In genomic region chr15:80203406-80203805, GRCm38 (mm10) we compare ENCODE assay signal across 11 mouse cellular contexts. TPM values are rescaled to one million over a fixed set of nuclear protein-coding genes. Genes with fewer than 3 reads are reported as not detected.
DNase-seq lines count a peak whose midpoint lies in the region; ATAC-seq and TF ChIP-seq lines count a peak whose summit lies in the region.
"Had no signal": no experiment of that assay in that cellular context is flagged by ENCODE, and none has a peak within 500 bp of the region (broad histone marks: within the 10 kb centered on the region; RNA-seq: fewer than 3 reads in every experiment).

No protein-coding gene starts in this region.

- no peaks in the 10 kb centered on the region for H3K79me2 ChIP-seq in MEL (ENCODE audit: control insufficient read depth, insufficient read depth, low read length, poor library complexity)

- peaks cover 0 to 7% of the 10 kb centered on the region in 2 experiments; a peak in 3 of 4 replicates for H3K27me3 ChIP-seq in MEL (ENCODE audit: control insufficient read depth in 1 of 2, insufficient read depth in 2 of 2, low read length in 2 of 2)
- H3K27me3 ChIP-seq in embryonic facial prominence, embryonic 12.5 days = no peaks in the 10 kb centered on the region
- no peaks in the 10 kb centered on the region for H3K27me3 ChIP-seq in hindbrain, embryonic 12.5 days
- no peaks in the 10 kb centered on the region for H3K27me3 ChIP-seq in kidney, embryonic 14.5 days (ENCODE audit: control insufficient read depth, insufficient read depth, low read length)
- H3K27me3 ChIP-seq: lung, embryonic 15.5 days; neural tube, embryonic 13.5 days had no signal

- DNase-seq in kidney, postnatal 4 days = peak; percentile 70
- DNase-seq in kidney, postnatal 14 days = no peak
- peak; percentile 63 for DNase-seq in MEL (ENCODE audit: low read depth, low spot score)
- DNase-seq in retina, postnatal 1 day = peak; percentile 28
- no peak for DNase-seq in layer of hippocampus, adult 9-10 months (ENCODE audit: low spot score)

- H3K9me3 ChIP-seq in MEL (replicated peaks; ENCODE audit: insufficient read depth, low read length) = no peaks in the 10 kb centered on the region
- no peaks in the 10 kb centered on the region for H3K9me3 ChIP-seq in embryonic facial prominence, embryonic 12.5 days
- no peaks in the 10 kb centered on the region for H3K9me3 ChIP-seq in hindbrain, embryonic 12.5 days (replicated peaks)
- no peaks in the 10 kb centered on the region for H3K9me3 ChIP-seq in kidney, embryonic 14.5 days (ENCODE audit: control insufficient read depth, low read length)
- H3K9me3 ChIP-seq: lung, embryonic 15.5 days; neural tube, embryonic 13.5 days had no signal

- H3K36me3 ChIP-seq in MEL (ENCODE audit: control insufficient read depth in 1 of 2, insufficient read depth in 2 of 2, low read length in 2 of 2) = no peaks in the 10 kb centered on the region
- no peaks in the 10 kb centered on the region for H3K36me3 ChIP-seq in embryonic facial prominence, embryonic 12.5 days
- no peaks in the 10 kb centered on the region for H3K36me3 ChIP-seq in hindbrain, embryonic 12.5 days
- H3K36me3 ChIP-seq in kidney, embryonic 14.5 days (ENCODE audit: control insufficient read depth, insufficient read depth, low read length) = no peaks in the 10 kb centered on the region
- H3K36me3 ChIP-seq: lung, embryonic 15.5 days; neural tube, embryonic 13.5 days had no signal

- TF ChIP-seq CTCF in MEL (IDR thresholded peaks at IDR 0.05 in 2 of 3, conservative IDR thresholded peaks at IDR 0.05 in 1 of 3; ENCODE audit: control insufficient read depth in 1 of 3, insufficient read depth in 1 of 3, low read depth in 2 of 3, low read length in 3 of 3, poor library complexity in 1 of 3, severe bottlenecking in 1 of 3) = no peak

- no peak for TF ChIP-seq EP300 in MEL (IDR thresholded peaks at IDR 0.05; ENCODE audit: low read depth in 1 of 2, low read length in 2 of 2)

- 0 out of 2 replicates have a peak, but pooled peaks have one; percentile 60 for ATAC-seq in embryonic facial prominence, embryonic 12.5 days (ENCODE audit: insufficient number of reproducible peaks, insufficient read depth, low FRiP score, low TSS enrichment)
- ATAC-seq in hindbrain, embryonic 12.5 days (ENCODE audit: low FRiP score) = no peak
- ATAC-seq in kidney, embryonic 14.5 days (ENCODE audit: low FRiP score, low TSS enrichment) = no peak

- no peak for TF ChIP-seq RAD21 in MEL (IDR thresholded peaks at IDR 0.05; ENCODE audit: low read depth, low read length)

- no peak for TF ChIP-seq POLR2A in MEL (IDR thresholded peaks at IDR 0.05; ENCODE audit: control insufficient read depth in 1 of 2, insufficient read depth in 1 of 2, low read depth in 1 of 2, low read length in 2 of 2, poor library complexity in 1 of 2)

- H3K9ac ChIP-seq in MEL (ENCODE audit: control insufficient read depth, low read depth, low read length, poor library complexity, severe bottlenecking) = no peak overlapping the region
- H3K9ac ChIP-seq in embryonic facial prominence, embryonic 12.5 days = no peak overlapping the region
- no peak overlapping the region for H3K9ac ChIP-seq in hindbrain, embryonic 12.5 days
- no peak overlapping the region for H3K9ac ChIP-seq in kidney, embryonic 14.5 days (ENCODE audit: low read depth, low read length)
- H3K9ac ChIP-seq: lung, embryonic 15.5 days; neural tube, embryonic 13.5 days had no signal

- no peak overlapping the region for H3K27ac ChIP-seq in MEL (ENCODE audit: control insufficient read depth, low read depth, low read length)
- no peak overlapping the region for H3K27ac ChIP-seq in embryonic facial prominence, embryonic 12.5 days
- H3K27ac ChIP-seq in hindbrain, embryonic 12.5 days = no peak overlapping the region
- H3K27ac ChIP-seq in kidney, embryonic 14.5 days (ENCODE audit: low read depth, low read length) = no peak overlapping the region
- H3K27ac ChIP-seq: lung, embryonic 15.5 days; neural tube, embryonic 13.5 days had no signal

- no peak overlapping the region for H3K4me3 ChIP-seq in MEL (ENCODE audit: control insufficient read depth in 1 of 2, insufficient read depth in 1 of 2, low read depth in 2 of 2, low read length in 2 of 2)
- H3K4me3 ChIP-seq in embryonic facial prominence, embryonic 12.5 days = no peak overlapping the region
- H3K4me3 ChIP-seq in hindbrain, embryonic 12.5 days = no peak overlapping the region
- H3K4me3 ChIP-seq in kidney, embryonic 14.5 days (ENCODE audit: low read length) = no peak overlapping the region
- H3K4me3 ChIP-seq: lung, embryonic 15.5 days; neural tube, embryonic 13.5 days had no signal

- 27% methylated on average over 4 of the region's 4 CpGs for WGBS in embryonic facial prominence, embryonic 12.5 days
- whole genome bisulfite sequencing in hindbrain, embryonic 12.5 days = 32% methylated on average over 4 of the region's 4 CpGs
- 38% methylated on average over 4 of the region's 4 CpGs for WGBS in kidney, embryonic 14.5 days

- H3K4me2 ChIP-seq in embryonic facial prominence, embryonic 12.5 days (replicated peaks) = no peak overlapping the region
- no peak overlapping the region for H3K4me2 ChIP-seq in hindbrain, embryonic 12.5 days (replicated peaks)
- H3K4me2 ChIP-seq in kidney, embryonic 14.5 days (replicated peaks; ENCODE audit: low read depth, low read length) = no peak overlapping the region
- H3K4me2 ChIP-seq: heart, embryonic 11.5 days; lung, embryonic 15.5 days; neural tube, embryonic 13.5 days had no signal

- no peaks in the 10 kb centered on the region for H3K4me1 ChIP-seq in MEL (ENCODE audit: control insufficient read depth in 1 of 2, insufficient read depth in 2 of 2, low read length in 2 of 2)
- H3K4me1 ChIP-seq in embryonic facial prominence, embryonic 12.5 days = peaks cover 14% of the 10 kb centered on the region; the same call in 1 of the 2 replicates
- H3K4me1 ChIP-seq in hindbrain, embryonic 12.5 days = peaks cover 4% of the 10 kb centered on the region
- peaks cover 3% of the 10 kb centered on the region; the same call in 1 of the 2 replicates for H3K4me1 ChIP-seq in kidney, embryonic 14.5 days (ENCODE audit: control insufficient read depth, insufficient read depth, low read length)
- H3K4me1 ChIP-seq: lung, embryonic 15.5 days had no signal

TF ChIP-seq in MEL, 35 proteins besides CTCF, POLR2A, EP300 and RAD21 (continues in another document):
- no peak for TF ChIP-seq E2F4 (IDR thresholded peaks at IDR 0.05; ENCODE audit: borderline replicate concordance, low read depth, low read length)
- no peak for TF ChIP-seq USF2 (IDR thresholded peaks at IDR 0.05; ENCODE audit: borderline replicate concordance in 1 of 2, insufficient read depth in 1 of 2, low read depth in 1 of 2, low read length in 2 of 2)
- no peak for TF ChIP-seq POLR2AphosphoS2 (IDR thresholded peaks at IDR 0.05; ENCODE audit: low read length)
- no peak for TF ChIP-seq POLR2AphosphoS5 (IDR thresholded peaks at IDR 0.05; ENCODE audit: borderline replicate concordance, low read depth, low read length)
- no peak for TF ChIP-seq SMC3 (IDR thresholded peaks at IDR 0.05; ENCODE audit: low read depth, low read length)
- TF ChIP-seq USF1 (IDR thresholded peaks at IDR 0.05; ENCODE audit: low read depth, low read length) = no peak
- no peak for TF ChIP-seq ZNF384 (IDR thresholded peaks at IDR 0.05; ENCODE audit: low read depth, low read length)
- TF ChIP-seq MXI1 (IDR thresholded peaks at IDR 0.05; ENCODE audit: low read depth, low read length) = peak; percentile 41; the same call in 1 of the 2 replicates
- TF ChIP-seq UBTF (IDR thresholded peaks at IDR 0.05; ENCODE audit: borderline replicate concordance, insufficient read depth, low read depth, low read length) = no peak
- TF ChIP-seq ELF1 (IDR thresholded peaks at IDR 0.05; ENCODE audit: low read depth, low read length) = no peak
- no peak for TF ChIP-seq MAZ (IDR thresholded peaks at IDR 0.05; ENCODE audit: low read depth, low read length)
- TF ChIP-seq MYC (IDR thresholded peaks at IDR 0.05; ENCODE audit: low read depth, low read length) = no peak
- no peak for TF ChIP-seq BHLHE40 (IDR thresholded peaks at IDR 0.05; ENCODE audit: borderline replicate concordance, low read depth, low read length)

RNA-seq across cellular contexts. Expression of gene Mgat3, which starts 29.9 kb away (rescaled TPM):
- total RNA-seq in MEL (2012; rRNA removed) = not detected in 2 replicates
- not detected for polyA plus RNA-seq in MEL (2012; ENCODE audit: insufficient read depth in 1 of 2, insufficient read length in 2 of 2, low read depth in 1 of 2, low replicate concordance in 2 of 2, missing spikeins in 1 of 2)
- polyA plus RNA-seq in embryonic facial prominence, embryonic 12.5 days (2016; fragmentation: Nextera tagmentation; extraction: Ambion mirVana) = 10.5 and 11.7 TPM in 2 replicates
- polyA plus RNA-seq in hindbrain, embryonic 12.5 days (2016; fragmentation: Nextera tagmentation; extraction: Ambion mirVana) = 12.0 and 12.2 TPM in 2 replicates
- 3.6 and 6.1 TPM in 2 replicates for polyA plus RNA-seq in kidney, embryonic 14.5 days (2014; fragmentation: Nextera tagmentation; extraction: Ambion mirVana)

RNA-seq across cellular contexts. Expression of gene Mief1, which starts 30.4 kb away (rescaled TPM):
- 35.4 and 41.5 TPM in 2 replicates for total RNA-seq in MEL (2012; rRNA removed)
- polyA plus RNA-seq in MEL (2012; ENCODE audit: insufficient read depth in 1 of 2, insufficient read length in 2 of 2, low read depth in 1 of 2, low replicate concordance in 2 of 2, missing spikeins in 1 of 2) = 10 to 100 TPM in 1 of 2 experiments, not detected in 1; 34.6 TPM
- 39.7 and 42.1 TPM in 2 replicates for polyA plus RNA-seq in embryonic facial prominence, embryonic 12.5 days (2016; fragmentation: Nextera tagmentation; extraction: Ambion mirVana)
- polyA plus RNA-seq in hindbrain, embryonic 12.5 days (2016; fragmentation: Nextera tagmentation; extraction: Ambion mirVana) = 41.3 and 43.8 TPM in 2 replicates
- polyA plus RNA-seq in kidney, embryonic 14.5 days (2014; fragmentation: Nextera tagmentation; extraction: Ambion mirVana) = 20.4 and 37.0 TPM in 2 replicates

RNA-seq across cellular contexts. Expression of gene AC140267.1, which starts 32.2 kb away (rescaled TPM):
- total RNA-seq in MEL (2012; rRNA removed) = not detected in 2 replicates
- polyA plus RNA-seq in MEL (2012; ENCODE audit: insufficient read depth in 1 of 2, insufficient read length in 2 of 2, low read depth in 1 of 2, low replicate concordance in 2 of 2, missing spikeins in 1 of 2) = 1 to 10 TPM in 1 of 2 experiments, not detected in 1; 1.9 TPM
- 1.6 TPM in 1 of 2 replicates, not detected in the other for polyA plus RNA-seq in embryonic facial prominence, embryonic 12.5 days (2016; fragmentation: Nextera tagmentation; extraction: Ambion mirVana)
- polyA plus RNA-seq in hindbrain, embryonic 12.5 days (2016; fragmentation: Nextera tagmentation; extraction: Ambion mirVana) = not detected in 2 replicates
- not detected in 2 replicates for polyA plus RNA-seq in kidney, embryonic 14.5 days (2014; fragmentation: Nextera tagmentation; extraction: Ambion mirVana)
- polyA plus RNA-seq: heart, embryonic 11.5 days; lung, embryonic 15.5 days had no signal

RNA-seq across cellular contexts. Expression of gene Atf4, which starts 51.6 kb away (rescaled TPM):
- 351 and 459 TPM in 2 replicates for total RNA-seq in MEL (2012; rRNA removed)
- polyA plus RNA-seq in MEL (2012; ENCODE audit: insufficient read depth in 1 of 2, insufficient read length in 2 of 2, low read depth in 1 of 2, low replicate concordance in 2 of 2, missing spikeins in 1 of 2) = 100 to 1,000 TPM in 1 of 2 experiments, 10 to 100 TPM in 1; 85.1 to 444 TPM
- 104 and 117 TPM in 2 replicates for polyA plus RNA-seq in embryonic facial prominence, embryonic 12.5 days (2016; fragmentation: Nextera tagmentation; extraction: Ambion mirVana)
- 115 and 128 TPM in 2 replicates for polyA plus RNA-seq in hindbrain, embryonic 12.5 days (2016; fragmentation: Nextera tagmentation; extraction: Ambion mirVana)
- 131 and 145 TPM in 2 replicates for polyA plus RNA-seq in kidney, embryonic 14.5 days (2014; fragmentation: Nextera tagmentation; extraction: Ambion mirVana)

Comparison
In these comparisons a context has a peak if more than half of its experiments do, and no peak if none do; other contexts are left out.
1. DNase-seq: peak in kidney, postnatal 4 days (2 of 2), MEL (single experiment) and retina, postnatal 1 day (single experiment); none in kidney, postnatal 14 days (single experiment) and layer of hippocampus, adult 9-10 months (single experiment).